Mouse (Mus musculus) kidney, adult 10 weeks (tissue): ENCODE data around the gene 4931414P19Rik. TPM values are rescaled to one million over a fixed set of nuclear protein-coding genes. Genes with fewer than 3 reads are reported as not detected.

ENCODE experiments used
- polyA plus RNA-seq: library from polyadenylated mRNA; stranded (reverse); fragments of 350-450 nt; fragmentation: Illumina TruSeq; extraction: RNeasy Lipid Tissue Mini Kit (QIAGEN cat#74804); gene quantifications from one replicate; pipeline ENCODE4 v1.2.3, GENCODE M21; 2014; ENCODE audit warnings: low read depth, low replicate concordance

Gene 4931414P19Rik
- 2.3 TPM for polyA plus RNA-seq

GRCm38 (mm10) chr14:54605752-54606321, at the start of gene 4931414P19Rik:
Gene 4931414P19Rik (minus strand): TSS chr14:54605993.

DNA sequence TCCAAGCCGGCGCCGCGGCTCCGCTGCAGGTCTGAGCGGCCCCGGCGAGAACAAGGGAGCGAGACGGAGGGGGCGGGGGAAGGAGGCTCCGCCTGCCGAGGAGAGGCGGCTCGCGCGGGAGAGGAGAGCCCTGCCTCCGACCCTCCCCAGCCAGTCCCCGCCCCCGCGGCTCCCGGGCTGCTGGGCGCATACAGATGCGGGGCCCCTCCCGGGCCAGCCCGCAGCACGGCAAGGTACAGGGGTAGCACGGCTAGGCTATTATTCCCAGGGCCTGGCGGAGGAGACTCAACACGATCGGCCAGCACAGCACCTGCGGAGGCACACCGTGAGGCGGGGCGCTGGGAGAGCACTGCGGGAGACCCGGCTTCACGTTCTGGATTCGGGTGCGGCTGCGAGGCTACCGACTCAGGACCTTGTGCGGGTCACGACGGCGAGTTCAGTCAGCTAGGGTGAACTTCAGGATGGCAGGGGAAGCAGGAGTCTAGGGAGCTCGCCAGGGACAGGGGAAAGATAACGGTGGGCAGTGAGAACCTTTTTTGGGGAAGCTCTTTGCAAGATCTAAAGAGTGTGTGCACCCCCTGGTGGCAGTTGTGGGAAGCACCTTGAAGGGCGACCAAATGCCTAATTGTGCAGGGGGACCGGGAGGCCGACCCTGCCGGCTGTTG, 35.6 kb upstream of the 4931414P19Rik start, which contains the start of gene Cdh24:
Cdh24 (minus strand) TSS at position 60 of the 665 bp plus-strand sequence.

DNA sequence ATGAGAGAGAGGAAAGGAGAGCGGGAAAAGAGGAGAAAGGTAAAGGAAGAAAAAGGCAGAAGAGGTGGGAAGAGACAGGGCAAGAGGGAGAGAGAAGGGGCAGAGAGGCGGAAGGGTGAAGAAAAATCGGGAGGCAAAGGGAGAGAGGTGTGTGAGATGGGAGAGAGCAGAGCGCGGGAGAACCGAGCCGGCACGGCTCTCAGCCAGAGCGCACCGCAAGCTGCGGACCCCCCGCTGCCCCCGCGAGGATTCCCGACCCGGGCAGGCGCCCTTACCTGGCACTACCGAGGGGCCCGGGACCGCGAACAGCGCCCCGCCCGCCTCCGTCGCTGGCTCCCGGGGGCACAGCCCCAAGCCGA, 35.1 kb upstream of the 4931414P19Rik start, which contains the start of gene Gm17606:
Gm17606 (plus strand) TSS at position 7 of the 359 bp plus-strand sequence.

DNA sequence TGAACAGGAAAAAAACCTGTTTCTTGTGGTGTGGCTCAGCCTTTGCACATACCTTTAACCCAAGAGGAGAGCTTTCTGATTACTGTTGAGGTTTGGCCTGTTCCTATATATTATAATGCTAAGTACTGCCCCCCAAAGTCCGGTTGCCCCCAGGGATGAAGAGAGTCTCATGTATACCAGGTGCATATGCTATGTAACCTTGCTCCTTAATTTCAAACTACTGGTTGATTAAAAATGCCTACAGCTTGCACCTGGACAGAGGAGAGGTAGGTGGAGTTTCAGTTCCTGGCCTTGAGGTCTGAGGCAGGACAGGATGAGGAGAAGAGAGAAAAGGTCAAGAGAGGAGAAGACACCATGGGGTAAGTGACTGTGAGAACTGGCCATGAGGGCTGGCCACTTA, 15.3 kb upstream of the 4931414P19Rik start, which contains the start of gene Psmb11:
Psmb11 (plus strand) TSS at position 301 of the 400 bp plus-strand sequence.

GRCm38 (mm10) chr14:54617897-54618365, 12.1 kb upstream of the 4931414P19Rik start, which contains the start of gene Psmb5:
Gene Psmb5 (minus strand): TSS chr14:54618022.

DNA sequence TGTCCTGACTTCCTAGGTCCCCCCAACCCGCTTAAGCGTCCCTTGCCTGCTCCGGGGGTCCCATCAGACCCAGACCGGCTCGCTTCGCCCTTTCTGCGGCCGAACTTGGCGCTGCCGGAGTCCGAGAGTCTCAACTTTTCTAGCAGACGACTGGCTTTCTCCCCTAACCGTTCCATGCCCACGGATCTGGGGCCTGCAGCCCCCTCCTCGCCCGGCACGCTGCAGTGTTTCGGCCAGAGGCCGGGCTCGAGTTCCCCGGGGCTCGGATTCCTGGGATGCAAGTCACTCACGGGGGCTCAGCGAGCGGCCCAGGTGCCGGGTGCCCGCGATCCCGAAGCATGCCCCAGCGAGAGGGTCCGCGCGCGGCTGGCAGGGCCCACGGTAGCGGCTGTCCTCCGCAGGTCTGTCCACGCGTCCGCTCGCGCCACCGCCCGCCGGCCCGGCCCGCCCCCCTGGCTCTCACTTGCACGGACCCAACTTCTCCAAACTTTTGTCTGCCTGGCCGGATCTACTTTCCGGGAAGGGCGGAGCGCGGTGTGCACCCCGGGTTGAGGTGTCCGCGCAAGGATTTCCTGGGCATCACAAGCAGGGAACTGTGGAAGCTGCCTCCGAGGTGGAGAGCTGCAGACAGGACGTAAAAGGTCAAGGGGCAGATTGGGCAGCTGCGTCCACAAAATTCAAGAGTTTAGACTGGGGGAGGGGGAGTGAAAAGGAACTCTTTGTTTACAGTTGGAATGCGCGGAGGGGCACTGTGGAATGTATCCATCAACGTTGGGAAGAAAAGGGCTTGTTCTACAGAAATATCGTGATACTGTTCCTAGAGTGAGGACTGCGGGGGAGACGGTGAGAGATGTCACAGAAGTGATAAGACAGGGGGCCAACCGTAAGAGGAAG, 28.5 kb downstream of the 4931414P19Rik start, which contains the start of gene Ajuba:
Ajuba (minus strand) TSS at position 470 of the 894 bp plus-strand sequence.

DNA sequence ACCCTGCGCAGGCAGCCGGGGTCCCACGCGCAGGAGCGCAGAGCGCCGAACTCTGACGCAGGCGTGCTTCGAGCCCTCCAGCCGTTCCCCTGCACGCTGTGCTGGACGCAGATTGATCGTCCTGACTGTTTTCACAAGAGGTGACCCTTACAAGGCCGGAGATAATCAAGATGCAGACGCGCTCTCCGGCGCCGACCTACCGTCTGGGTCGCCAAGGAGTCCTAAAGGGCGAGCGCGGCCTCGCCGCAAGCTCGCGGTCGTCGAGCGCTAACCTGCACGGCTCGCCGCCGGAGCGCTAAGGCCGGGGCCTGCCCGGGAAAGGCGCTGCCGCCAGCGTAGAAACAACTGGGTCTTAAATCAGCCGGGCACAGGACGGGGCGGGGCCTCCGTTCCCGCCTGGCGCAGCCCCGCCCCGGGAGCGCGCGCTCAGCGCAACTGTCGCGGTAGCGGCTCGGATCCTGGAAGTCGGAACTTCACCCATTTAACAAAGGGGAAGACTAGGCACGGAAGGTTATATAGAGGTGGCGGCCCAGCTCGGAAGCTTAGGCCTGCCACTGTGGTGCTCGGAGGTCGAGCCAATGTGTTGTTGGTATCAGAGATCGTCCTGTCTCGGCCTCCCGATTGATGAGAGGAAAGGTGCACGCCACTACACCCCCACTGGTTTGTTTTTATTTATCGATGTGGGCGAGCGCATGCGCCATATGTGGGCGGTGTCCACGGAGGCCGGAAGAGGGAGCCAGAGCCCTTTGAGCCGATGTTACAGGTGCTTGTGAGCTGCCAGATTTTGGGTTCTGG, 51.6 kb downstream of the 4931414P19Rik start, which contains the start of gene Haus4:
Haus4 (minus strand) TSS at position 642 of the 795 bp plus-strand sequence.

Other genes starting within 250 kb of the 4931414P19Rik start
- 11.4 TPM for gene Oxa1l, start 245.2 kb downstream of the 4931414P19Rik start, polyA plus RNA-seq
- 50.5 TPM for gene Slc7a7, start 188.2 kb downstream of the 4931414P19Rik start, polyA plus RNA-seq
- 47.3 TPM for gene Mrpl52, start 179.1 kb downstream of the 4931414P19Rik start, polyA plus RNA-seq
- 6.0 TPM for gene Mmp14, start 174.4 kb downstream of the 4931414P19Rik start, polyA plus RNA-seq
- 4.0 TPM for gene Lrp10, start 141.9 kb downstream of the 4931414P19Rik start, polyA plus RNA-seq
- not detected for gene Rem2, start 129.9 kb downstream of the 4931414P19Rik start, polyA plus RNA-seq
- gene Prmt5, start 88.5 kb downstream of the 4931414P19Rik start, polyA plus RNA-seq: 43.0 TPM
- 3.4 TPM for gene Haus4, start 51.4 kb downstream of the 4931414P19Rik start, polyA plus RNA-seq
- gene Ajuba, start 28.4 kb downstream of the 4931414P19Rik start, polyA plus RNA-seq: 7.9 TPM
- 3.2 TPM for gene Psmb5, start 12.0 kb upstream of the 4931414P19Rik start, polyA plus RNA-seq
- not detected for gene Psmb11, start 15.4 kb upstream of the 4931414P19Rik start, polyA plus RNA-seq
- not detected for gene Gm17606, start 35.0 kb upstream of the 4931414P19Rik start, polyA plus RNA-seq
- not detected for gene Cdh24, start 35.4 kb upstream of the 4931414P19Rik start, polyA plus RNA-seq
- 18.0 TPM for gene 1700123O20Rik, start 80.2 kb upstream of the 4931414P19Rik start, polyA plus RNA-seq
- 110 TPM for gene Acin1, start 80.9 kb upstream of the 4931414P19Rik start, polyA plus RNA-seq
- not detected for gene Gm29776, start 92.8 kb upstream of the 4931414P19Rik start, polyA plus RNA-seq
- not detected for gene Cebpe, start 106.2 kb upstream of the 4931414P19Rik start, polyA plus RNA-seq
- gene Slc7a8, start 176.0 kb upstream of the 4931414P19Rik start, polyA plus RNA-seq: 51.3 TPM
- gene Rnf212b, start 208.1 kb upstream of the 4931414P19Rik start, polyA plus RNA-seq: 2.4 TPM